Mouse (Mus musculus): Measurements from ENCODE around the gene Rnf181.

Gene Rnf181

GRCm38 (mm10) chr6:72359891-72360598, 6.7 kb downstream of the Rnf181 start:
- 71% methylated on average over 11 of the region's 11 CpGs for WGBS

GRCm38 (mm10) chr6:72359343-72359742, 7.4 kb downstream of the Rnf181 start:
- 43% methylated on average over 2 of the region's 2 CpGs for WGBS

DNA sequence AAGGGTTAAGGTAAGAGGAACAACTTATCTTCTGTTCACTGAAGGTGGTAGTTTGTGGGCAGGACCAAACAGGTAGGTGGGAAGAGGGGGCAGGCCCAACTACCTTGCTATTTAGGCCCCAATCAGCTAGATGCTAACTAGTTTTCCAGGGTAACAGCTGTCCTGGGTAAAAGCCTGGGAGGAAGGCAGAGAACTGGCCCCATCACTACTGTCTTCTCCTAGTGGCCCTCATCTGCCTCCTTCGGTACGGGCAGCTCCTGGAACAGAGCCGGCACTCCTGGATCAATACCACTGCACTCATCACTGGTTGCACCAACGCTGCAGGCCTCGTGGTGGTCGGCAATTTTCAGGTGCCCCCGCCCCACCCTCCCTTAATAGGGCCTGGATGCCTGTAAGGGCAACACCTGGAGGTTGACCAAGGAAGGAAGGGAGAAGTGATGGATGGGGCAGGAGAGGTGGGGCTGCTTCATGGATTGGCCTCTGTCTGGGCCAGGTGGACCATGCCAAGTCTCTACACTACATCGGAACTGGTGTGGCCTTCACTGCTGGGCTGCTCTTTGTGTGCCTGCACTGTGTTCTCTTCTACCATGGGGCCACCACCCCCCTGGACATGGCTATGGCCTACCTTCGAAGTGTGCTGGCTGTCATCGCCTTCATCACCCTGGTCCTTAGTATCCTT, 8.5 kb downstream of the Rnf181 start:
- WGBS = 90% methylated on average over 10 of the region's 10 CpGs

DNA sequence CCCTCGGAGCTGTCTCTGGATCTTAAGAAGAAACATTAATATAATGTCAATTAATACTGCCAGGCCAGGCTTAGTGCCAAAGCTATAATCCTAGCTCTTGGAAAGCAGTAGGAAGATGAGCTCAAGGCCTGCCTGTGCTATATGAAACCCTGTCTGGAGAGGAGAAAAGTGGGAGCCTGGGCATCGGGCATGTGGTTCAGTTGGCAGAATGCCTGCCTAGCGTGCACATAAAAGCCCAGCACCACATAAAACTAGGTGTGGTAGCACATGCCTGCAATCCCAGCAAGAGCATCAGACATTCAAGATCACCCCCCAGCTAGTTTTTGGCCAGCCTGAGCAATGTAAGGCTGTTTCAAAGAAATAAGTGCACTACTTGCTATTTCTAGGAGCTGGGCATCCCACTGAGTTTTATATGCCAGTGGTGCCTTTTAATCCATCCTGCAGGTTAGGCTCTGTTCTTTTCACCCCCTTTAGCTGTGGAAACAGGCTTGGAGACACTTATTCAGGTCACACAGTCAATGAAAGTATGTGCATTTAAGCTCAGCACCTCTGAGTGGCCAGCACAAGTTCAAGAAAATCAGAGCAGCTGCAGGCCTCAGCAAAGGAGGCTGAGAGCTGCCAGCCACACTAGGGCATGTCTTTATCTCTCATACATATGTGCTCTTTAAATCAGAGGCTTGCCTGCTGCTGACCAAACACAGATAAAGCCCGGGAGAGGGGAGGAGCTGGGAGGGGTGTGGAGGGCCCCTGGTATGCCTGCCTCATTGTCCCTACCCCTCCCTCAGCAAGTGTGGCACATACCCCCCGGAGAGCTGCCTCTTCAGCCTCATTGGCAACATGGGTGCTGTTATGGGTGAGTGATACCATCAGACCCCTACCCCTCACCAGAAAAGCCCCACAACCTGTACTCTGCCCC, 9.3 kb downstream of the Rnf181 start:
- WGBS = 47% methylated on average over 5 of the region's 5 CpGs

DNA sequence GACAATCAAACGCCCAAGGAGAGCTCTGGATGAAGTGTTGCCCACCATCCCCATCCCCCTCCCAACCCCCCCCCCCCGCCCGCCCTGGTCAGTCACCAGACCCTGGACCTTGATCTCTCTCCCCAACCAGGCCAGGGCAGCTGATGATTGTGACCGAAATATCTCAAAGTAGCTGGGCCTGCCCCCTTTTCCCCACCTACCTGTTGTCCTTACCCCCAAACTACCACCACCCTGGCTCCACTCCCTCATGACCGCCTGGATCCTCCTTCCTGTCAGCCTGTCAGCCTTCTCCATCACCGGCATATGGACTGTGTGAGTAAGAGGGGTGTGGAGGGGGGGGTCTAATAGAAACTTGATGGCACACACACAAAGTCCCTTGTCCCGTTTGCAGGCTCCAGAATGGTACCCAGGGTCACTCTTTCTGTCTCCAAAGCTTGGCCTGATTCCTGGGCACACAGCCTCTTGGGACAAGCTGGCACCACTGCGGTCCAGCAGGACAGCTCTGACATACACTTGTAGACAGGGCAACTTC, 10.7 kb downstream of the Rnf181 start:
- 25% methylated on average over 8 of the region's 8 CpGs for WGBS

- under 1% methylated on average over 70 of the region's 71 CpGs for whole genome bisulfite sequencing
Observed at GRCm38 (mm10) chr6:72355066-72355911, 11.5 kb downstream of the Rnf181 start, which contains the start of gene Tmem150a. Tmem150a (plus strand) TSS chr6:72355447.

GRCm38 (mm10) chr6:72354025-72354424, 12.7 kb downstream of the Rnf181 start:
- WGBS = 71% methylated on average over 1 of the region's 1 CpGs

DNA sequence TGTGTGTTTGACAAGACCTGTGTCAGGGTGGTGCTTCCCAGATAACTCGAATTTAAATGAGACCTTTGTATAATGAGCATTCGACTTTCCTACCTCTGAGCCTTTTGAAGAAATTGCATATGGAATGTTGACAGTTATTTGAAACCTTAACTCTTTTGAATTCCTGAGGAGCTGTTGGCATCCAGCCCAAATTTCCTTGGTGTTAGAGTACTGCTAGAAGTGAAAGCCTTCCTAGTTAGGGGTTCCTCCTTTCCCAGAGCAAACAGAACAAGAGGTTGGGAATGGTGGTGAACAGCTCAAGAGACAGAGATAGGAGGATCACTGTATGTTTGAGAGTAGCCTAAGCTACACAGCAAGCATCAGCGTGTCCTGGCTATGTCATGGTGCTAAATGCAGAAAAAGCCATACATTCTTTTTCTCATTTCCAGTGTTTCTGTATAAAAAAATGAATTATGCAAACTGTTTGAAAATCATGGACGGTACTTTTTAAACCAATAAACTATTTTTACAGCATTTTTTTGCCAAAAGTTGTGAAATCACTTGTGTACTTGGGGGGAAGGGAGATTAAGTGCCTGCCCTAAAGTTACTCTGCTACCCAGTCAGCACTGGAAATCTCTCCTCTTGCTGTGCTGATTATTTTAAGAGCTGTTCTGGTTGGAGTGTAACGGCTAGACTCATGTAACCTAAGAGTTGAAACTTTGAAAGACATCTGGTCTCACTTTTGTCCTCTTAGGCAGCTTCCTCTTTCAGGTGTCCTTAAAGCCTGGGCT, 13.9 kb downstream of the Rnf181 start:
- WGBS = 48% methylated on average over 5 of the region's 5 CpGs

- WGBS = 79% methylated on average over 2 of the region's 2 CpGs
Observed at GRCm38 (mm10) chr6:72350214-72350613, 16.5 kb downstream of the Rnf181 start.

DNA sequence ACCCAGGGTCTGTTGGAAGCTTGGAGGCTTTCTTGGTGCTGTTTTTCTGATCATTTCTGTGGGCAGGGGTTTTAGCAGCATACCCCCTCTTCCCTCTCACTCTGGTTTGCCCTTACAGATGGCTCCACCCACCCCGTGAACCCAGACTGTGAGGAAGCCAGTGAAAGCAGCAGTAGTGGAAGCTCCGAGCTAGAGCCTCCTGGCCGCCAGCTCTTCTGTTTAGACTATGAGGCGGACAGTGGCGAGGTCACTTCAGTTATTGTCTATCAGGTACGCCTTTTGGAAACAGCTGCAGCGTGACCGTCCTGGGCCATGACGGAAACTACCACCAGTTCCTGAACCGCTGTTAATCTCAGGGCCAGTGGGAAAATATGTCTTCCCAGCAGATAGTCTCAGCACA, 18.3 kb downstream of the Rnf181 start:
- WGBS = 72% methylated on average over 10 of the region's 10 CpGs

DNA sequence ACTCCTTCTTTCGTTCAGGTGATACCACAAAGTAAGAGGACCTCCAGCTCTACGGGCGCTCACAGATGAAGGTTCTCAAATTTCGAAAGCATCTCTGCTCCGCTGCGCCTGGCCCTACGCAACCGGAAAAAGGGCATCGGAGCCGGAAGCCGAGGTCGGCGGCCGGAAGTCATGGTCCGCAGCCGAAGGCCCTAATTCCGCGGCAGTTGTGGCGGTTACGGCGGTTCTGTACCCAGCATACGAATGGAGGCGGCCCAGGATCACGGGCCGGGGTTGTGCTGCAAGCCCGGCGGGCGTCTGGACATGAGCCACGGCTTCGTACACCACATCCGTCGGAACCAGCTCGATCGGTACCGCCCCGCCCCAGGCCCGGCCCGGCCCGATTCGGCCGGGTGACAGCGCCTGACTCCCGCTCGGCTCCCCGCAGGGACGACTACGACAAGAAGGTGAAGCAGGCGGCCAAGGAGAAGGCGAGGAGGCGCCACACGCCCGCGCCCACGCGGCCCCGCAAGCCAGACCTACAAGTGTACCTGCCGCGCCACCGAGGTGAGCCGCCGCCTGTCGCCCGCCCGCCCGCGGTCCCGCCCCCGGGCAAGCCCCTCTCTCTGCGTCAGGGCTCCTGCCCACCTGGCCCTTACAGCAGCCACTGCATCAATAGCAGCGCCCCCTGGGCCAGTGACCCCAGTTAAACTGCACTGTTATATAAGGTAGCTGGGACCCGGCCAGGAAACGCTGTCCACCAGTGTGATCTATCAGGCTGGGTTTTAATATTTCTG, 19.4 kb downstream of the Rnf181 start, which contains the start of gene 0610030E20Rik:
Gene 0610030E20Rik, plus strand, starts transcription at position 152 of the 776 bp plus-strand sequence.
- under 1% methylated on average over 69 of the region's 72 CpGs for WGBS

DNA sequence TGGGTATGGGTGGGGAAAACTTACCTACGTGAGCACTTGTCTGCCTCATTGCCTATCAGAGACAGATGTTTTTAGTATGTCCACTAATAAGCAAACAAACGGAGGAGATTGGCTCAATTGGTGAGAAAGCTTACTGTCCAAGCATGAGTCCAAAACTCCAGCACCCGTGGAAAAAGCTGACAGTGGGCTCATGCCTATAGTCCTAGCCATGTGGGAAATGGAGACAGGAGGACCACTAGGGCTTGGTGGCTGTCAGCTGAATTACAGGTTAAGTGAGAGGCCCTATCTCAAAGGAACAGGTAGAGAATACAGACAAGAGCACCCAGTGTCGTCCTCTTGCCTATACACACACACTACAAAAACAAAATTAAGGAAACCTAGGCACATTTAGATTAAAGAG, 20.5 kb downstream of the Rnf181 start:
- WGBS = 82% methylated on average over 4 of the region's 4 CpGs

DNA sequence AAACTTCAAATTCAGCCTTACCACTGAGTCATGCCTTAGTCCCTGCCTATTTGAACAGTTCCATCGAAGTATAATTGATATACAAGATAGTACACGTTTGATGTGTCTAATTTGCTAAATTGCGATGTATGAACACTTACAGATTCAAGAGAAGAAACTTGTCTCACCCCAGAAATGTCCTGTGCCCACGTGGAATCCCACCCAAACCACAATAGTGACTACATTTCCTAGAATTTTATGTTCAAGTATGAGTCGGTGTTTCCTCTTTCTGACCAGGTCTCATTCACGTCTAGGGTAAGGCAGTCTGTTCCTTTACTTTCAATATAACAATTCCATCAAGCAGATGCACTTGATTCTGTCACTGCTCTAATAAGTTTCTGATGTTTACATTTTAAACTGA, 21.1 kb downstream of the Rnf181 start:
- WGBS = 46% methylated on average over 6 of the region's 6 CpGs

GRCm38 (mm10) chr6:72345074-72345567, 21.6 kb downstream of the Rnf181 start, which contains the start of gene Usp39:
Usp39 (minus strand) TSS chr6:72345184.
- WGBS = 1% methylated on average over 30 of the region's 30 CpGs

DNA sequence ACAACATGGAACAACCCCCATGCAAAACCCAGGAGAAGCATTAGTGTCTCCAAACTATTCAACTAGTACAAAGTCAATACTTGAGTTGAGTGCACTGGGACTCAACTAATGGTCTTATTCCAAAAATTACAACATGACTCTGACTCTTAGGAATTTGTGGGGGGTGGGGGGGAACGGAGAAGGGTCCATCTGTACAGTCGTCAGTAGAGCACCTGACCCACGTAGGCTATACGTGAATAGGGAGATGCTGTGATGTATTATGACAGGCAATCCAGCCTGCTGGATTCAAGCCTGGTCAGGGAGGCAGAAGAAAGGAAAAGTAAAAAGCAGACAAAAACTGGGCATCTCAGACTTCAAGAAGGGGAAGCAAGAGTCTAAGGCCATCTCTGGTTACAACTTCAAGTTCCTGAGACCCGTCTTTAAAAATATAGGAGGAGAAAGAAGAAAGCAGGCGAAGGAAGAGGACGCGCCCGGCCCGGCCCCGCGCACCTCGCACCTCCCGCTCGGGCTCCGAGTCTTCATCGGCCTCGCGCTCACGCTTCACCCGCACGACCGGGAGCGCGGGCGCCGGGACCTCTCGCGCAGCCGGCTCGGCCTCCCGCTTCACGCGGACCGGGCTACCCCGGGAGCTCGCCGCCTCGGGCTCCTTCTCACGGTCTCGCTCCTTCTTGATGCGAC, 22.2 kb downstream of the Rnf181 start:
- 1% methylated on average over 42 of the region's 42 CpGs for WGBS

DNA sequence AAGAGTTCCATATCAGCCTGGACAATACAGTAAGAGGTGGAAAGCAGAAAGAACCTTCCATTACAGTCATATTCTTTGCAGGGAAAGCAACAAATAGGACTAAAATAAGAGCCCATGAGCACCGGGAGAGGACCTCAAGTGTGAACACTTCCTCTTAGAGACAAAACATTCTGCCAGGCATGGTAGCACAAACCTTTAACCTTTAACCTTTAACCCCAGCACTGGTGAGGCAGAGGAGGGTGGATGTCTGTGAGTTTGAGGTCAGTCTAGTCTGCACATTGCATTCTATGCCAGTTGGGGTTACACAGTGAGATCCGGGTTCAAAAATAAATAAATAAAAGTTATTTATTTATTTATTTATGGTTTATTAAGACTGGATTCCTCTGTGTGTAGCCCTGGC, 26.3 kb downstream of the Rnf181 start:
- WGBS = 69% methylated on average over 2 of the region's 2 CpGs

GRCm38 (mm10) chr6:72333111-72333510, 33.6 kb downstream of the Rnf181 start:
- WGBS = 79% methylated on average over 5 of the region's 5 CpGs

GRCm38 (mm10) chr6:72330133-72330532, 36.6 kb downstream of the Rnf181 start:
- WGBS = 94% methylated on average over 4 of the region's 4 CpGs

DNA sequence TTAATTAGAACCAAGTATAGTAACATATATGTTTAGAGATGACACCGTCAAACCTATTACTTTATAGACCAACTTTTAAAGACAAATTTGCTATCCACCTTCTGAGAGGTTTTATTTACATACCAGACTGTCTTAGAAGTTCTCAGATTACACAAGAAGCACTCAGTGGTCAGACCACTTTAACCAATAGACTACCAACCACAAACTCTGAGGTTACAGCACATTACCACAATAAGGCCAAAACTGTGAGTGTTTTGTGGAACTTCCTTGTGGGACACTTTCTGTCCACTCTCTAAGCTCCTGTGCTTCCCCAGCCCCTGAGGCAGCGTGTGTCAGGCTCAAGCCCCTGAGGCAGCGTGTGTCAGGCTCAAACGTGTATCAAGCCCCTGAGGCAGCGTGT, 37.7 kb downstream of the Rnf181 start:
- WGBS = 92% methylated on average over 5 of the region's 5 CpGs
